Mouse (Mus musculus) limb, embryonic 12.5 days (tissue): ENCODE measurements around the gene Plscr3. TPM values are rescaled to one million over a fixed set of nuclear protein-coding genes. Genes with fewer than 3 reads are reported as not detected.

Experiments
- ATAC-seq: fragments of 200-750 bp; cut with Nextera tagmentation; 2 replicates; pipeline ENCODE4 v1.8.0; 2017; ENCODE audit warnings: low read depth, moderate TSS enrichment; ENCODE audit not compliant: insufficient number of reproducible peaks, insufficient read depth, low FRiP score, low TSS enrichment
- H3K27ac ChIP-seq: fragments of 300-500 bp; sonication (generic); 2 replicates; pipeline ENCODE4 v1.5.1; 2016; ENCODE audit warnings: mild to moderate bottlenecking, moderate library complexity
- H3K27me3 ChIP-seq: fragments of 300-500 bp; sonication (generic); 2 replicates; pipeline ENCODE4 v1.6.1; 2016; ENCODE audit warnings: mild to moderate bottlenecking, moderate library complexity
- H3K36me3 ChIP-seq: fragments of 300-500 bp; sonication (generic); 2 replicates; pipeline ENCODE4 v1.6.1; 2016; ENCODE audit warnings: mild to moderate bottlenecking, moderate library complexity
- H3K4me1 ChIP-seq: fragments of 300-500 bp; sonication (generic); replicated peaks from 2 replicates; pipeline ENCODE4 v1.6.1; 2016
- H3K4me2 ChIP-seq: fragments of 300-500 bp; sonication (generic); 2 replicates; pipeline ENCODE4 v1.6.1; 2016; ENCODE audit warnings: mild to moderate bottlenecking, moderate library complexity
- H3K4me3 ChIP-seq: fragments of 300-500 bp; sonication (generic); replicated peaks from 2 replicates; pipeline ENCODE4 v1.5.1; 2016; ENCODE audit warnings: mild to moderate bottlenecking
- H3K9ac ChIP-seq: fragments of 300-500 bp; sonication (generic); replicated peaks from 2 replicates; pipeline ENCODE4 v1.6.1; 2016; ENCODE audit warnings: mild to moderate bottlenecking, moderate library complexity
- H3K9me3 ChIP-seq: fragments of 300-500 bp; sonication (generic); 2 replicates; pipeline ENCODE4 v1.6.1; 2016; ENCODE audit warnings: mild to moderate bottlenecking, moderate library complexity
- WGBS: fragments of 180-500 bp; shearing (Covaris S2); methylation state at CpG from one replicate; pipeline ENCODE4 v1.1.7; 2016; 5-methylcytosine and 5-hydroxymethylcytosine counted together
- polyA plus RNA-seq: library from polyadenylated mRNA; unstranded; fragments of >200 nt; fragmentation: Nextera tagmentation; extraction: Ambion mirVana; gene quantifications from 2 replicates; pipeline ENCODE4 v1.2.1, GENCODE M21; 2016

Gene Plscr3
- polyA plus RNA-seq, 1 experiment from 2014 or later, result 111 TPM

- under 1% methylated on average over 46 of the region's 46 CpGs for WGBS
- peak within 1 kb of the TSS; percentile 90 for H3K27ac ChIP-seq
- peaks cover 38% of the 10 kb centered on the region for H3K4me1 ChIP-seq
- H3K4me3 ChIP-seq, result peak within 1 kb of the TSS; percentile 55
- no peaks in the 10 kb centered on the region for H3K9me3 ChIP-seq
- peak within 1 kb of the TSS; percentile 82 for H3K4me2 ChIP-seq
- peak; percentile 73 for ATAC-seq
- peak within 1 kb of the TSS; percentile 67 for H3K9ac ChIP-seq
- no peaks in the 10 kb centered on the region for H3K27me3 ChIP-seq
- H3K36me3 ChIP-seq, result no peaks in the 10 kb centered on the region
Measured at GRCm38 (mm10) chr11:69880853-69881603, 34.9 kb downstream of the Plscr3 start, which contains the start of gene Kctd11. Gene Kctd11, minus strand, starts transcription at chr11:69881406.

GRCm38 (mm10) chr11:69881787-69882670 is 35.9 kb downstream of the Plscr3 start:
- Histone ChIP-seq H3K36me3 (no peaks in the 10 kb centered on the region), H3K4me3 (peak overlapping the region; percentile 55), H3K4me2 (peak overlapping the region; percentile 82), H3K4me1 (peaks cover 34% of the 10 kb centered on the region), H3K9me3 (no peaks in the 10 kb centered on the region), H3K9ac (peak overlapping the region; percentile 67), H3K27ac (peak overlapping the region; percentile 90), H3K27me3 (no peaks in the 10 kb centered on the region)
- WGBS, result 64% methylated on average over 21 of the region's 21 CpGs
- ATAC-seq, result no peak

GRCm38 (mm10) chr11:69883066-69883465 is 36.9 kb downstream of the Plscr3 start:
- no peaks in the 10 kb centered on the region for H3K27me3 ChIP-seq
- 64% methylated on average over 4 of the region's 4 CpGs for WGBS
- H3K4me2 ChIP-seq, result no peak overlapping the region
- H3K4me3 ChIP-seq, result no peak overlapping the region
- no peak overlapping the region for H3K9ac ChIP-seq
- no peak overlapping the region for H3K27ac ChIP-seq
- no peak for ATAC-seq
- H3K36me3 ChIP-seq, result no peaks in the 10 kb centered on the region
- H3K4me1 ChIP-seq, result peaks cover 31% of the 10 kb centered on the region
- H3K9me3 ChIP-seq, result no peaks in the 10 kb centered on the region

GRCm38 (mm10) chr11:69883527-69884151 is 37.5 kb downstream of the Plscr3 start:
- H3K9ac ChIP-seq, result no peak overlapping the region
- no peak overlapping the region for H3K27ac ChIP-seq
- peaks cover 29% of the 10 kb centered on the region for H3K4me1 ChIP-seq
- no peak for ATAC-seq
- no peak overlapping the region for H3K4me3 ChIP-seq
- no peaks in the 10 kb centered on the region for H3K36me3 ChIP-seq
- 89% methylated on average over 8 of the region's 8 CpGs for WGBS
- H3K27me3 ChIP-seq, result no peaks in the 10 kb centered on the region
- no peaks in the 10 kb centered on the region for H3K9me3 ChIP-seq
- H3K4me2 ChIP-seq, result no peak overlapping the region

GRCm38 (mm10) chr11:69884240-69884639 is 38.1 kb downstream of the Plscr3 start:
- Histone ChIP-seq H3K27ac (no peak overlapping the region), H3K4me2 (no peak overlapping the region), H3K27me3 (no peaks in the 10 kb centered on the region), H3K9ac (no peak overlapping the region), H3K9me3 (no peaks in the 10 kb centered on the region), H3K4me1 (peaks cover 23% of the 10 kb centered on the region), H3K36me3 (no peaks in the 10 kb centered on the region), H3K4me3 (no peak overlapping the region)
- no peak for ATAC-seq
- 79% methylated on average over 9 of the region's 9 CpGs for WGBS

GRCm38 (mm10) chr11:69884663-69885062 is 38.5 kb downstream of the Plscr3 start:
- no peaks in the 10 kb centered on the region for H3K36me3 ChIP-seq
- no peak overlapping the region for H3K4me3 ChIP-seq
- H3K27me3 ChIP-seq, result no peaks in the 10 kb centered on the region
- H3K9me3 ChIP-seq, result no peaks in the 10 kb centered on the region
- no peak overlapping the region for H3K4me2 ChIP-seq
- peaks cover 20% of the 10 kb centered on the region for H3K4me1 ChIP-seq
- no peak for ATAC-seq
- H3K27ac ChIP-seq, result no peak overlapping the region
- 80% methylated on average over 8 of the region's 8 CpGs for WGBS
- H3K9ac ChIP-seq, result no peak overlapping the region

- ATAC-seq, result no peak
- Histone ChIP-seq H3K9ac (no peak overlapping the region), H3K27me3 (no peaks in the 10 kb centered on the region), H3K4me3 (no peak overlapping the region), H3K4me1 (no peaks in the 10 kb centered on the region), H3K27ac (no peak overlapping the region), H3K4me2 (no peak overlapping the region), H3K36me3 (no peaks in the 10 kb centered on the region), H3K9me3 (no peaks in the 10 kb centered on the region)
- 72% methylated on average over 8 of the region's 8 CpGs for WGBS
Measured at GRCm38 (mm10) chr11:69886907-69887635, 40.9 kb downstream of the Plscr3 start.

GRCm38 (mm10) chr11:69891482-69891881 is 45.3 kb downstream of the Plscr3 start:
- Histone ChIP-seq H3K27ac (no peak overlapping the region), H3K36me3 (no peaks in the 10 kb centered on the region), H3K4me1 (no peaks in the 10 kb centered on the region), H3K4me2 (no peak overlapping the region), H3K9ac (no peak overlapping the region), H3K27me3 (no peaks in the 10 kb centered on the region), H3K9me3 (no peaks in the 10 kb centered on the region), H3K4me3 (no peak overlapping the region)
- WGBS, result 82% methylated on average over 4 of the region's 4 CpGs
- ATAC-seq, result no peak

- Histone ChIP-seq H3K9ac (no peak overlapping the region), H3K4me3 (no peak overlapping the region), H3K27me3 (no peaks in the 10 kb centered on the region), H3K27ac (no peak overlapping the region), H3K9me3 (no peaks in the 10 kb centered on the region), H3K4me1 (peaks cover 16% of the 10 kb centered on the region), H3K36me3 (peaks cover 5% of the 10 kb centered on the region; the same call in 1 of the 2 replicates), H3K4me2 (no peak overlapping the region)
- 72% methylated on average over 5 of the region's 5 CpGs for WGBS
- ATAC-seq, result no peak
Measured at GRCm38 (mm10) chr11:69894671-69895070, 48.5 kb downstream of the Plscr3 start.

GRCm38 (mm10) chr11:69895291-69895690 is 49.1 kb downstream of the Plscr3 start, which contains the start of gene Acap1:
Gene Acap1, minus strand, starts transcription at chr11:69895539.
- no peaks in the 10 kb centered on the region for H3K27me3 ChIP-seq
- peaks cover 5% of the 10 kb centered on the region; the same call in 1 of the 2 replicates for H3K36me3 ChIP-seq
- no peak within 1 kb of the TSS for H3K4me3 ChIP-seq
- no peaks in the 10 kb centered on the region for H3K9me3 ChIP-seq
- no peak for ATAC-seq
- peaks cover 18% of the 10 kb centered on the region for H3K4me1 ChIP-seq
- H3K9ac ChIP-seq, result no peak within 1 kb of the TSS
- no peak within 1 kb of the TSS for H3K27ac ChIP-seq
- 76% methylated on average over 4 of the region's 4 CpGs for WGBS
- no peak within 1 kb of the TSS for H3K4me2 ChIP-seq
